Mouse (Mus musculus) forebrain, embryonic 14.5 days (tissue): Measurements from ENCODE around the gene Zfp974. TPM values are rescaled to one million over a fixed set of nuclear protein-coding genes. Genes with fewer than 3 reads are reported as not detected.
"Not testable (repeated sequence)": the region's sequence is repeated elsewhere in the genome, so short reads cannot be mapped to it uniquely, and the experiment has no call there.

Experiments
- ATAC-seq: fragments of 200-750 bp; cut with Nextera tagmentation; 2 replicates; pipeline ENCODE4 v1.8.0; 2017; ENCODE audit warnings: mild to moderate bottlenecking, moderate library complexity
- DNase-seq: peaks from one replicate; pipeline ENCODE4 v3.0.0-alpha.2; 2015; ENCODE audit warnings: low spot score
- H3K27ac ChIP-seq: fragments of 300-500 bp; sonication (generic); 2 replicates; pipeline ENCODE4 v1.5.1; 2014; ENCODE audit warnings: low read depth, mild to moderate bottlenecking, control low read depth, low read length, moderate library complexity
- H3K27me3 ChIP-seq: fragments of 300-500 bp; sonication (generic); replicated peaks from 2 replicates; pipeline ENCODE4 v1.6.1; 2014; ENCODE audit warnings: low read length, control low read depth, mixed read lengths; ENCODE audit not compliant: control insufficient read depth, insufficient read depth
- H3K36me3 ChIP-seq: fragments of 300-500 bp; sonication (generic); 2 replicates; pipeline ENCODE4 v1.6.1; 2014; ENCODE audit warnings: low read length, control low read depth; ENCODE audit not compliant: control insufficient read depth, insufficient read depth
- H3K4me1 ChIP-seq: fragments of 300-500 bp; sonication (generic); 2 replicates; pipeline ENCODE4 v1.6.1; 2014; ENCODE audit warnings: antibody characterized with exemption, low read length, control low read depth; ENCODE audit not compliant: control insufficient read depth, insufficient read depth
- H3K4me2 ChIP-seq: fragments of 300-500 bp; sonication (generic); 2 replicates; pipeline ENCODE4 v1.6.1; 2014; ENCODE audit warnings: mild to moderate bottlenecking, control low read depth, low read length
- H3K4me3 ChIP-seq: fragments of 300-500 bp; sonication (generic); 2 replicates; pipeline ENCODE4 v1.5.1; 2014; ENCODE audit warnings: low read depth, low read length, control low read depth
- H3K9ac ChIP-seq: fragments of 300-500 bp; sonication (generic); 2 replicates; pipeline ENCODE4 v1.6.1; 2014; ENCODE audit warnings: mild to moderate bottlenecking, low read length, control low read depth, moderate library complexity
- H3K9me3 ChIP-seq: fragments of 300-500 bp; sonication (generic); replicated peaks from 2 replicates; pipeline ENCODE4 v1.6.1; 2016; ENCODE audit warnings: low read length, control low read depth, mixed read lengths; ENCODE audit not compliant: control insufficient read depth
- WGBS: fragments of 180-500 bp; shearing (Covaris S2); extraction: QIAGEN DNeasy Blood & Tissue Kit; methylation state at CpG from one replicate; pipeline ENCODE4 v1.1.7; 2014; 5-methylcytosine and 5-hydroxymethylcytosine counted together
- polyA plus RNA-seq: library from polyadenylated mRNA; unstranded; fragments of >200 nt; fragmentation: Nextera tagmentation; extraction: Ambion mirVana; gene quantifications from 2 replicates; pipeline ENCODE4 v1.2.1, GENCODE M21; 2014

The Zfp974 gene
- polyA plus RNA-seq, 1 experiment from 2014 or later = 11.7 TPM

DNA sequence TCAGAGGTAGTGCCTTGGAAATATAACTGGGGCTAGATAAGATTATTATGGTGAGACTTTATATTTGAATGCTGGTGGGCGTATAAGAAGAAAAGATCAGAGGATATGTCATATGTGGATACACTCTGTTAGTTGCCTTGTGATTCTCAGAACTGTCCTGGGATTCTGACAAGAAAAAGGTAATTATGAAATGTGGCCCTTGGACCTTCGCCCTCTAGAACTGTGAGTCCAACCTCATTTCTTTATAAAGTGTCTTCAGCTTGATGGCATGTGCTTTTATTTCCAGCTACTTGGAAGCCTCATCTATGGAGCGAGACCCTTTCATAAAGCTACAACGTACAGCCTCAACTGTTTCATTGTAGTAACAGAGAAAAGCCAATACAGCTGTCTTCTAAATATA, 28.7 kb downstream of the Zfp974 start:
- DNase-seq = no peak
- no peak for ATAC-seq
- Histone ChIP-seq H3K36me3 (no peaks in the 10 kb centered on the region), H3K9ac (no peak overlapping the region), H3K4me2 (no peak overlapping the region), H3K27me3 (no peaks in the 10 kb centered on the region), H3K4me3 (no peak overlapping the region), H3K4me1 (no peaks in the 10 kb centered on the region), H3K27ac (no peak overlapping the region), H3K9me3 (peaks cover 8% of the 10 kb centered on the region; the same call in 1 of the 2 replicates)
- 92% methylated on average over 4 of the region's 4 CpGs for WGBS

DNA sequence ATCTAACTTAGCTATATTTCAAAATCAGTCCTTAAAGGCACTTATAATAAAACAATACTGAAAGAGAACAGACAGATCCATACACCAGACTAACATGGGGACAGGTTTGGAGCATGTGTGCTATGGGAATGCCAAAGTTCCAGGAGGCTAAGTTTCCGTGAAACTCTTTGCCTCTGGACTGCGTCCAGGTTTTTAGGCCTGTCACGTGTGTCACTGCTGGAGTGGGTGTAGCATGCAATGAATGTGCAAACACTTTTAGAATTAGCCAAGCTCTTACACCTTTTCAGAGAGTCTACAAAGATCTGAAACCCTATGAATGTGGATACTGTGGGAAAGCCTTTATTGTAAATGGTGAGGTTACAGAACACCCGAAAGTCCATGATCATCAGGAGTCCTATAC, 47.5 kb downstream of the Zfp974 start:
- 94% methylated on average over 4 of the region's 4 CpGs for WGBS

GRCm38 (mm10) chr7:27862578-27862977, 66.7 kb downstream of the Zfp974 start:
- peaks cover 14% of the 10 kb centered on the region for H3K36me3 ChIP-seq
- H3K27ac ChIP-seq, H3K27me3 ChIP-seq, H3K4me1 ChIP-seq, ATAC-seq, H3K9me3 ChIP-seq, H3K4me2 ChIP-seq, H3K9ac ChIP-seq, DNase-seq, H3K4me3 ChIP-seq: not testable (repeated sequence)
- 89% methylated on average over 5 of the region's 5 CpGs for WGBS

More for the DNA sequence above, 47.5 kb downstream of the Zfp974 start:
- H3K9ac ChIP-seq = no peak overlapping the region
- no peaks in the 10 kb centered on the region for H3K4me1 ChIP-seq
- H3K4me2 ChIP-seq = no peak overlapping the region
- DNase-seq (no peak), ATAC-seq (no peak)
- H3K9me3 ChIP-seq = no peaks in the 10 kb centered on the region
- peaks cover 12% of the 10 kb centered on the region; the same call in 1 of the 2 replicates for H3K36me3 ChIP-seq
- no peak overlapping the region for H3K27ac ChIP-seq
- no peak overlapping the region for H3K4me3 ChIP-seq
- no peaks in the 10 kb centered on the region for H3K27me3 ChIP-seq

DNA sequence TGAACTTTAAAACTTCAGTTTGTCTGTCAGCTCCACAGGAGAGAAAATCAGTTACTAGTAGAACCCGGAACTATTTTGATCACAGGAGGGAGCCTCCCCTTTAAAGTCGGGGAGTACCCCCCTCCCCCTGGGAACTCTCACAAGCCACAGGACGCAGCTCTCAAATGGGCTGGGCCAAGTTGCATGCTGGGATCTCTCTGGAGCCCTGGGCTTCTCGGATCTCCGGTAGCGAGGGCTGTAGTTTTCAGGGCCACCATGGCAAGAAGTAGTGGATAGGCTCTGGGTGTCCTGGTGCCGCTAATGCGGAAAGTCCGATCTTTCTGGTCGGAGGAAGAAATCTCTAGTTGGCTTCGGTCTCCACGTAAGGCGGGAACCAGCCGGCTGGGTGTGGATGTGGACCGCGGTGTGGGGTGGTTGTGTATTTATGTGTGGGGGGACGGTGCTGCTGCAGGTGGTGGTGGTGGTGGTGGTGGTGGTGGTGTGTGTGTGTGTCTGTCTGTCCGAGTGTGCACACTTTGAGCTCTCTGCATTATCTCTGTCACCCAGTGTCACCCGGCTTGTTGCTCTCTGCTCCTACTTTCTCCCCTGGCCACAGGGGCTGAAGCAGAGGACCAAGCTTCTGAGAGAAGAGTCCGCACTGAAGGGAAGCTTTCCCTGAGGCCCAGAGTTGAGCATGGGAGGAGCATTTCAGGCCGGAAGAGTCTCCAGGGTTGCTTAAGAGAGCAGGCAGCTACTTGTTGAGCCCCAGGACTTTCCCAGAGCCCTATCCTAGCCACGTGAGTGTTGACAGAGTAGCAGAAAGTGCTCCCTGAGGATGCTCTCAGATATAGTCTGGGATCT, 68.6 kb downstream of the Zfp974 start:
- DNase-seq (peak; percentile 81), ATAC-seq (peak; percentile 88)
- WGBS = under 1% methylated on average over 22 of the region's 22 CpGs
- peak overlapping the region; percentile 66 for H3K9ac ChIP-seq
- peaks cover 6% of the 10 kb centered on the region; the same call in 1 of the 2 replicates for H3K4me1 ChIP-seq
- peak overlapping the region; percentile 67 for H3K4me2 ChIP-seq
- H3K4me3 ChIP-seq = peak overlapping the region; percentile 46
- H3K36me3 ChIP-seq = 0 out of 2 replicates have a peak, but pooled peaks cover 3% of the 10 kb centered on the region
- H3K9me3 ChIP-seq = no peaks in the 10 kb centered on the region
- H3K27me3 ChIP-seq = no peaks in the 10 kb centered on the region
- peak overlapping the region; percentile 27; the same call in 1 of the 2 replicates for H3K27ac ChIP-seq

GRCm38 (mm10) chr7:27859301-27860251, 69.7 kb downstream of the Zfp974 start:
- H3K4me2 ChIP-seq = peak overlapping the region; percentile 67
- WGBS = 26% methylated on average over 10 of the region's 10 CpGs
- ATAC-seq = peak; percentile 52; the same call in 1 of the 2 replicates
- peak overlapping the region; percentile 66; the same call in 1 of the 2 replicates for H3K9ac ChIP-seq
- H3K4me1 ChIP-seq = peaks cover 6% of the 10 kb centered on the region; the same call in 1 of the 2 replicates
- H3K4me3 ChIP-seq = peak overlapping the region; percentile 46
- H3K9me3 ChIP-seq = no peaks in the 10 kb centered on the region
- H3K27ac ChIP-seq = no peak overlapping the region
- H3K36me3 ChIP-seq = no peaks in the 10 kb centered on the region
- peak; percentile 49 for DNase-seq
- no peaks in the 10 kb centered on the region for H3K27me3 ChIP-seq

Other genes starting within 250 kb of the Zfp974 start
- gene Zfp607b, start 240.1 kb downstream of the Zfp974 start, polyA plus RNA-seq = 10.8 and 14.5 TPM in 2 replicates
- 96.6 and 101 TPM in 2 replicates for gene Zfp60, start 198.1 kb downstream of the Zfp974 start, polyA plus RNA-seq
- gene Zfp626, start 122.3 kb downstream of the Zfp974 start, polyA plus RNA-seq = 2.3 and 2.5 TPM in 2 replicates
- 12.0 and 13.4 TPM in 2 replicates for gene Zfp59, start 90.9 kb downstream of the Zfp974 start, polyA plus RNA-seq
- 1.1 and 1.8 TPM in 2 replicates for gene Zfp607a, start 71.9 kb downstream of the Zfp974 start, polyA plus RNA-seq
- gene Zfp780b, start 49.7 kb upstream of the Zfp974 start, polyA plus RNA-seq = 17.8 and 17.9 TPM in 2 replicates
- gene Zfp850, start 84.7 kb upstream of the Zfp974 start, polyA plus RNA-seq = 7.7 and 9.5 TPM in 2 replicates
- 380 and 381 TPM in 2 replicates for gene Psmc4, start 120.6 kb upstream of the Zfp974 start, polyA plus RNA-seq
- 0.20 and 0.28 TPM in 2 replicates for gene Fcgbp, start 141.8 kb upstream of the Zfp974 start, polyA plus RNA-seq
- gene 9530053A07Rik, start 200.0 kb upstream of the Zfp974 start, polyA plus RNA-seq = 0.03 and 0.09 TPM in 2 replicates
- gene Fbl, start 240.2 kb upstream of the Zfp974 start, polyA plus RNA-seq = 36.0 and 38.3 TPM in 2 replicates